Mouse (Mus musculus) kidney, adult 18-20 months (tissue): ENCODE measurements at regions not wholly inside any gene's neighbourhood (a gene's known extent, or its start where the extent isn't known, plus 50 kb on each side); places are given as distances from the start of the nearest gene placed in this dataset.
A peak's percentile ranks its signal among the peaks of the same experiment; 100 is the strongest.

ENCODE experiments used
- DNase-seq: peaks from one replicate; pipeline ENCODE4 v3.0.0; 2021

- DNase-seq = no peak
Measured at GRCm38 (mm10) chr19:14035371-14035770, 122.0 kb downstream of the Olfr1505 start.

- DNase-seq = no peak
Measured at GRCm38 (mm10) chr19:14035785-14036184, 122.5 kb downstream of the Olfr1505 start.

GRCm38 (mm10) chr19:14036750-14037149 lies 123.4 kb downstream of the Olfr1505 start:
- no peak for DNase-seq

- no peak for DNase-seq
Measured at GRCm38 (mm10) chr19:14042753-14043152, 129.4 kb downstream of the Olfr1505 start.

- DNase-seq = no peak
Measured at GRCm38 (mm10) chr19:14045456-14045855, 132.1 kb downstream of the Olfr1505 start.

DNA sequence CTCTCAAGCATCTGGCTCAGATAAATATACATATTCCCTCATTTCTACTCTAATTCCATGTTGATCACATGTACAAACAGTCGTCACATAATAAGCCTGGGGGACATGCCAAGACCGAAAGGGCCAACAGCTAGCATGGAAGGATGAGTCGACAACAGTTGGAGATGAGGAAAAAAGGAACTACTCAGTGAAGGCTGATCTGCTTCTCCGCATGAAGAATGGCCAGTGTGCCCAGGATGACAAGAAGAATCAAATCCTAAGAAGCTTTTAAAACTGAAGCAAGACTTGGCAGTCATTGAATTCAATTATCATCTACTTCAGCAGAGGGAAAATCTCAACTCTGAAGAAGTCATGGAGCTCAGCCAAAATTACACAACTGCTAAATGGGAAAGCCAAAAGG lies 138.7 kb downstream of the Olfr1505 start:
- no peak for DNase-seq

DNA sequence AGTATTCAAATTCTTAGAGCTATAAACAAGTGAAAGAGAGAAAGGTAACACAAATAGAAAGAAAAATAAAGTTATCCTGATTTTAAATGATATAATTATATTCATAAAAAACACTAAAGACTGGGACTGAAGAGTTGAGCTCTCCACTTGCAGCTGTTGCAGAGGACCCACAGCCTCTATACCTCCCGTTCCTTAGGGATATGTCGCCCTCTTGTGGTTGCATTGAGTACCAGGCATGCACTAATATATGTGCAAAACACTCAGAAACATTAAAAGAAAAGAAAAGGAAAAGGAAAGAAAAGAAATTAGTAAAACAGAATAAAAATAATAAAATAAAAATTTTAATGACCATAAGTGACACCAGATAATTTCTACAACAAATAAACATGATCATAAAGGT lies 167.2 kb downstream of the Olfr1505 start:
- peak; percentile 10 for DNase-seq

DNA sequence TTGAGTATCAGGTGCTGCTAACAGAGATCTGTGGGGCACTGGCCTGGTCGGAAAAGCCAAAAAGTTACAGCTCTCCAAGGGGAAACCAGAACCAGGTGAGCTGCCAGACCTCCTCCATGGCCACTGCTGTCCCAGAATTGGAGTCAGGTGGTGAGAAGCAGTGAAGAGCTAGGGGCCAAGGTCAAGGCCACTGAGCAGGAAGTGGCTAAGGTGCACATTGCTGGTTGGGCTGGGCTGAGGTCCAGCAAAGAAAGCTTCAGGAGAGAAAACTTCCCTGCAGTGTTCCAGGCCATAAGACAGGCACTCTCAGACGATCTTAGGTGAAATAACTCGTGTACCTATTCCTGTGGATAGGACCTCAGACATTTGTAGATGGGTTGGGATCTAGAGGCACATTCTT lies 171.4 kb downstream of the Olfr1505 start:
- DNase-seq = peak; percentile 4

DNA sequence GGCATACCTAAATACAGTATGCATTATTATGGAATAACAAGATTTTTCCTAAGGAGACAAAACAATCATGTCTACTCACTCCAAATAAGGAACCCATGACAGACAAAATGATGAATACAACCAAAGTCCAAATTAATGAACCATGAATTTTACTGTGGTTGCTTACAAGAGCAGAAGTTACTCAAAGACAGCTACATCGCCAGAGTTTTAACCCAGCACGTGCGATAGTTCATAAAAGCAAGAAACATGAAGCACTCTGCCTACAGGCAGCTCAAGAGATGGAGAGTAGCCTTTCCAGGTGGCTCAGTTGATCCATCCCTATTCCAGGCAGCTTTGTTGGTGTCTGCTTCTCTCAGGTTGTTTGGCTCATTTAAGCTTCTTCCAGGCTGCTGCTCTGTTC lies 176.8 kb downstream of the Olfr1505 start:
- peak; percentile 2 for DNase-seq

GRCm38 (mm10) chr19:14094191-14094590 lies 180.9 kb downstream of the Olfr1505 start:
- no peak for DNase-seq

DNA sequence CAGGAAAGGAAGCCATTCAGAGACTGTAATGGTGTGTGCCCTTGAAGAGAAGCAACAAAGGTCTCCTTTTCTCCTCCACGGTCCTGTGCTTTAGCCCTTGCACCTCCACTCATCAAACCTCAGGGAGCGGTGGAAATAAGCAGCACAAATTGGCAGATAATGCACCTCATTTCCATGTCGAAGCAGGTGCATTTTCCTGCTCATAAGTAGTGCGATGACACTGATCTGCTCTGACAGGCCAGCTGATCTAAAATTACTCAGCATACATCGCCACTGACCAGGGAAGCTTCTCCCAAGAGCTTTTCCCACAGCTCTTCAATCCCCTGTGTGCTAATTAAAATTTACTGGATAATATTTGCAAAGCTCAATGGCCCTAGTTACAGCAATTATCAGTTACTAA lies 182.9 kb downstream of the Olfr1505 start:
- no peak for DNase-seq

GRCm38 (mm10) chr19:14109091-14109490 lies 195.8 kb downstream of the Olfr1505 start:
- no peak for DNase-seq

GRCm38 (mm10) chr19:14123348-14124113 lies 210.2 kb downstream of the Olfr1505 start:
- DNase-seq = no peak

- no peak for DNase-seq
Measured at GRCm38 (mm10) chr19:14124250-14124827, 211.0 kb downstream of the Olfr1505 start.

DNA sequence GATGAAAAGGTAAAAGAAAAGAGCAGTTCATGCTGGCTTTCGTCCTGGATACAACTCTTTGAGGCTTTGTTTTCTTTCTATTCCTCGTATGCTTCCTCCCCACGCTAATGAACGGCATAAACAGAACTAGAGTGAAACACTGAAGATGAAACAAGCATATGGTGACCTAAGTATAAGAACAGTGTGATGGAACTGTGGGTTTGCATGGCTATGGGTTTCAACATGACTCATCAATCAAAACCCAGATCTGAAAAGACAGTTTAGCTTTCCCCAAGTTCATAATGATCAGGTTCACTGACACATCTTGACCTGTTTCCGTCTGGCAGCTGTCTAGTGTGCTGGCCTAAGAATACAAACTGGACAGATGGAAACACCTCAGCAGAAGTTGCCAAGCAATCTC lies 211.7 kb downstream of the Olfr1505 start:
- no peak for DNase-seq

DNA sequence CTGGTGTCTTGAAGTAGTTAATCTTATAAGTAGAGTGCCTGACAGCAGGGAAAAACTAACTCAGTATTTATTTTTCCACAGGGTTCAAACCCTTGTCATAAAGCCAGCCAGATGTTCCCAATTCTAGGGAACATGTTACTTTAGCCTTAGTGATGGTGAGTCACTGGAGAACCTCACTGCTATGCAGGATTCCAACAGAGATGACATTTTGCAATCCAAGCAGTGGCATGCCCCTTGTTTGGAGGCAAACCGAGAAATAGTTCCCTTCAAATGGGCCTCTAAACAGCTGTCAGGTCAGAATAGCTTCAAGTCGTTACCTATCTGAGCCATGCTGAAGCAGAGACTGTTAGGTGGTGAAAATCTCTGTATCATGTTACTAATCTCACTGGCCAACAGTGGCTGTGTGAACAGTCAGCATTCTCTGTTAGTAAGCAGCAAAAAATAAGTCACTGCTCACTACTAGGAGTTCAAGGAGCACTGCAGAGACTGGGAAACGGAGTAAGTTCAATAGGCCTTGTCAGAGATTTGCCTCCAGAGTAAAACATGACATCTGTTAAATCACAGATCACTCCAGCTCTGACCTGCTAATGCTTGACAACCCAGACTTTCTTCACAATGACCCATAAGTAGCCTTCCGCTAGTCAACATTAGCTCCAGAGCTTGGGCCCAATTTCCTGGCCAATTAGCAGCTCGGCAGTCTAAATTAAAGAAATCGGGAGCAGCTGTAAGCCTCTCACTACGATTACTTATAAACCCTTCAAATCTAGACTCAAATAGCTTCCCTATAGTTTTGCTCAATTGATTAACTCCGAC lies 215.3 kb downstream of the Olfr1505 start:
- DNase-seq = no peak

DNA sequence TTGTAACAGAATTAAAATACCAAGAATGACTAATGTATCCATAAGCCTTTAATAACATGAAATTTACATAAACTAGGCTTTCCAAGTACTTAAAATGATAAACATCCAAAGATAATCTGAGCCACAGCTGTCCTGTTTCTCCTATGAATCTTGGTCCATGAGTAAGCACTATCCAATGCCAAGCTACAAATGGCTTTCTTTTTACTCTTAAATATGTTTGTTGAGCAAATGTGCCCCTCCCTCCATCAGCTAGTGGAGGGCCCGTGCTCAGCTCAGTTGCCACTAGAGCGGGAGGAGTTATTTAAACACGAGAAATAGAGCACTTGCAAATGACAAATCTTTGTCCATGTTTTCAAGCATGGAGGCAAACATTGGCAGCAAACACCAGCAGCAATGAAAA lies 247.9 kb downstream of the Olfr1505 start:
- DNase-seq = no peak

- DNase-seq = no peak
Measured at GRCm38 (mm10) chr19:14162773-14163172, 249.4 kb downstream of the Olfr1505 start.

DNA sequence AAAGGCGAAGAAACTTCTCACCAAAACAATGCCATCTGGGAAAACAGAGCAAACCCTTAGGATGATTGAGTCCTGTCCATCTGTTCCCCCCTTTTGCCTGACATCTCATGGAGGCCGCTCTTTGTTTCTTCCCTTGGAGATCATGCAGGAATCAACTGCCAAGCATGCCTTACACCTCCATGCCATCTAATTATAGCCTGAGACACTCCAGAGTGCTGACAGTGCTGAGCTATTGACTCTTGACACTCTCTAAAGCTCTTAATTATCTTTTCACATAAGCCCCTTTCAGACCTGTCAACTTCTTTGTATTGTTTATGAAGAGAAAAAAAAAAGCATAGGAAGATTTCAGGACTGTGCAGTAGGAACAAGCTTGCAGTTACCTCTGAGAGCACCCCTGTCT lies 252.4 kb downstream of the Olfr1505 start:
- DNase-seq = no peak

DNA sequence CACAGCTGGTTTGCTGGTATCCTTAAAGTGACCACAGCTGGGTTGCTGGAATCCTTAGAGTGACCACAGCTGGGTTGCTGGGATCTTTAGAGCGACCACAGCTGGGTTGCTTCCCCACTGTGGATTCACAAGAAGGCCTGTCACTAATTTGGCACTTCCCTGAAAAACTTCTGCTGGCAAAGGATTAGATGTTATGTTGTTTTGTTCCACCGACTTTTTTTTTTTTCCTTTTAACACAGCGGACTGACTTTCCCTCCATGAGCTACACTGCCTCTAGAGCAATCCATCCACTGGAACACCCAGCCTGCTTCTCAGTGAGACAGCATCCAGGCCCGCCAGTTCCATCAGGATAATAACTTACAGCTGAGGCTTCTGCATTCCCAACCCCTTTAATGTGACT lies 266.9 kb downstream of the Olfr1505 start:
- no peak for DNase-seq

DNA sequence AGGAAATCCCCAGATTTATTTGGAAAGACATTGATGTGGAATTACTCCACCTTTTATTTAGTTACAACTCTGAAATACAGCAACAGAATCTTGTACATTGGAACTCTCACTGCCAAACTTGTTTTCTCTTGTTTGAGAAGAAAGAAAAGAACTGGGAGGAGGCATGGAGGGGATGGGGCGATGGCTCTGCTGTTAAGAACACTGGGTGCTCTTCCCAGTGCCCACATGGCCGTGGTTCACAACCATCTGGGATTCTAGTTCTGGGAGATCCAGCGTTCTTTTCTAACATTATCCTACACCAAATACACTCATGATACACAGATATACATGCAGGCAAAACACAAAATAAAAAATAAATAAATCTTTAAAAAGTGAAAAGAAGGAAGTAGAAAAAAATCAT lies 267.6 kb downstream of the Olfr1505 start:
- DNase-seq = no peak

- no peak for DNase-seq
Measured at GRCm38 (mm10) chr19:14181661-14182415, 268.5 kb downstream of the Olfr1505 start.

GRCm38 (mm10) chr19:14191820-14192219 lies 278.5 kb downstream of the Olfr1505 start:
- DNase-seq = no peak
